Mouse (Mus musculus) heart, adult 2 months (tissue): ENCODE measurements at regions not wholly inside any gene's neighbourhood (a gene's known extent, or its start where the extent isn't known, plus 50 kb on each side); places are given as distances from the start of the nearest gene placed in this dataset.

Source experiments
- DNase-seq, 2 experiments: peaks; one replicate each; pipeline ENCODE4 v3.0.0; 2021
- H3K27ac ChIP-seq: fragments of 200-600 bp; 2 replicates; pipeline ENCODE4 v1.8.1; 2022
- H3K27me3 ChIP-seq: fragments of 200-500 bp; 2 replicates; pipeline ENCODE4 v1.6.1; 2012; ENCODE audit warnings: mild to moderate bottlenecking, low read length, inconsistent platforms, mixed read lengths; ENCODE audit not compliant: control insufficient read depth, insufficient read depth
- H3K36me3 ChIP-seq: fragments of 200-500 bp; 2 replicates; pipeline ENCODE4 v1.6.1; 2012; ENCODE audit warnings: low read length, inconsistent platforms; ENCODE audit not compliant: control insufficient read depth, insufficient read depth
- H3K4me1 ChIP-seq: fragments of 200-500 bp; 2 replicates; pipeline ENCODE4 v1.6.1; 2011; ENCODE audit warnings: low read length; ENCODE audit not compliant: control insufficient read depth, insufficient read depth
- H3K4me3 ChIP-seq: fragments of 200-600 bp; 2 replicates; pipeline ENCODE4 v1.8.1; 2022
- H3K79me2 ChIP-seq: fragments of 200-500 bp; replicated peaks from 2 replicates; pipeline ENCODE4 v1.6.1; 2012; ENCODE audit warnings: mild to moderate bottlenecking, inconsistent platforms, low read length, moderate library complexity, mixed read lengths; ENCODE audit not compliant: control insufficient read depth, insufficient read depth
- H3K9ac ChIP-seq: fragments of 200-500 bp; 2 replicates; pipeline ENCODE4 v1.6.1; 2012; ENCODE audit warnings: low read depth, mild to moderate bottlenecking, control low read depth, inconsistent platforms, low read length, mixed read lengths
- CTCF ChIP-seq: fragments of 200-600 bp; IDR thresholded peaks from 2 replicates; pipeline ENCODE4 v1.8.1; 2022; ENCODE audit warnings: antibody characterized with exemption, mild to moderate bottlenecking, moderate library complexity
- EP300 ChIP-seq: fragments of 200-500 bp; IDR thresholded peaks from 2 replicates; pipeline ENCODE4 v1.6.1; 2011; ENCODE audit warnings: low read depth, low read length, control low read depth; ENCODE audit not compliant: insufficient read depth
- POLR2A ChIP-seq: fragments of 200-500 bp; IDR thresholded peaks from 2 replicates; pipeline ENCODE4 v1.6.1; 2011; ENCODE audit warnings: mild to moderate bottlenecking, low read depth, low read length, control low read depth; ENCODE audit not compliant: insufficient read depth
- WGBS: fragments of 180-500 bp; shearing (Covaris S2); methylation state at CpG from one replicate; pipeline ENCODE4 v1.1.7; 2018; 5-methylcytosine and 5-hydroxymethylcytosine counted together
- intact Hi-C: fragments of 180-260 bp; cut with DNase I; formaldehyde crosslinking; loops from one replicate; pipeline ENCODE4 v1.15.1; 2025

- 82% methylated on average over 2 of the region's 2 CpGs for WGBS
- DNase-seq, result no peak
- intact Hi-C loops, result no loop called here
- H3K79me2 ChIP-seq, result no peaks in the 10 kb centered on the region
- H3K27me3 ChIP-seq, result no peaks in the 10 kb centered on the region
- TF ChIP-seq CTCF (no peak), EP300 (no peak), POLR2A (no peak)
- H3K9ac ChIP-seq, result no peak overlapping the region
- no peaks in the 10 kb centered on the region for H3K4me1 ChIP-seq
- H3K4me3 ChIP-seq, result no peak overlapping the region
- H3K27ac ChIP-seq, result no peak overlapping the region
- H3K36me3 ChIP-seq, result no peaks in the 10 kb centered on the region
Measured at GRCm38 (mm10) chr8:128042877-128043276, 315.5 kb upstream of the Nrp1 start.

- intact Hi-C loops, result no loop called here
- H3K9ac ChIP-seq, result no peak overlapping the region
- H3K4me3 ChIP-seq, result no peak overlapping the region
- H3K27me3 ChIP-seq, result no peaks in the 10 kb centered on the region
- no peaks in the 10 kb centered on the region for H3K36me3 ChIP-seq
- H3K79me2 ChIP-seq, result no peaks in the 10 kb centered on the region
- no peak for DNase-seq
- WGBS, result 82% methylated on average over 4 of the region's 4 CpGs
- no peak overlapping the region for H3K27ac ChIP-seq
- TF ChIP-seq POLR2A, result no peak
- H3K4me1 ChIP-seq, result no peaks in the 10 kb centered on the region
Measured at GRCm38 (mm10) chr8:128043392-128043791, 315.0 kb upstream of the Nrp1 start.

- Histone ChIP-seq H3K79me2 (no peaks in the 10 kb centered on the region), H3K27ac (no peak overlapping the region), H3K4me1 (no peaks in the 10 kb centered on the region), H3K9ac (no peak overlapping the region), H3K36me3 (no peaks in the 10 kb centered on the region), H3K4me3 (no peak overlapping the region), H3K27me3 (no peaks in the 10 kb centered on the region)
- no peak for DNase-seq
- 68% methylated on average over 8 of the region's 8 CpGs for WGBS
- intact Hi-C loops, result no loop called here
- TF ChIP-seq POLR2A (no peak), EP300 (no peak), CTCF (no peak)
Measured at GRCm38 (mm10) chr8:128056251-128056650, 302.2 kb upstream of the Nrp1 start.

DNA sequence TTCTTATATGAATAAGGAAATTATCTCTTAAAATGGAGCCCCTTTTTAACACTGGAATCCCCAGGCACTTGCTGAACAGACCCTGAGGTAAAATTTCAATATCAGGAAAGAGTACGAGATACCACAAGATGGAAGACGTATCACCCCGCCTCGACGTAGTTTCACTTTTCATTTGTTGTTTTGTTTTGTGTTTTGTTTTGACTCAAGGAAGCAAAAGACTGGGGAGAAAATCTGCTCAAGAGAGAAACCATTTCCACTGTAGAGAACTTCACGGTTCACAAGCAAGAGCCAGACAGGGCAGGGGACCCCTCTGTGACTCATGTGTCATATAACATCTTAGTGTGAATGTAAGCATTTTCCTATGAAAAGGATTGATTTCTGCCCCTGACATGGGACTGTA lies 300.6 kb upstream of the Nrp1 start:
- TF ChIP-seq POLR2A, result no peak
- no peak for TF ChIP-seq EP300
- TF ChIP-seq CTCF, result no peak
- H3K27ac ChIP-seq, result no peak overlapping the region; the same call in 1 of the 2 replicates
- DNase-seq, result no peak
- no peaks in the 10 kb centered on the region for H3K36me3 ChIP-seq
- 89% methylated on average over 6 of the region's 6 CpGs for WGBS
- H3K4me1 ChIP-seq, result no peaks in the 10 kb centered on the region
- H3K9ac ChIP-seq, result no peak overlapping the region
- no peaks in the 10 kb centered on the region for H3K79me2 ChIP-seq
- H3K27me3 ChIP-seq, result no peaks in the 10 kb centered on the region
- intact Hi-C loops, result no loop called here
- no peak overlapping the region for H3K4me3 ChIP-seq

- intact Hi-C loops, result no loop called here
- WGBS, result 91% methylated on average over 3 of the region's 3 CpGs
- no peak overlapping the region for H3K4me3 ChIP-seq
- H3K27me3 ChIP-seq, result no peaks in the 10 kb centered on the region
- H3K27ac ChIP-seq, result no peak overlapping the region
- no peaks in the 10 kb centered on the region for H3K36me3 ChIP-seq
- H3K79me2 ChIP-seq, result no peaks in the 10 kb centered on the region
- TF ChIP-seq CTCF, result no peak
- no peak for TF ChIP-seq POLR2A
- no peak for TF ChIP-seq EP300
- H3K9ac ChIP-seq, result no peak overlapping the region
- DNase-seq, result peak in 1 of 2 experiments; percentile 14
- no peaks in the 10 kb centered on the region for H3K4me1 ChIP-seq
Measured at GRCm38 (mm10) chr8:128059817-128060216, 298.6 kb upstream of the Nrp1 start.

- no peaks in the 10 kb centered on the region for H3K27me3 ChIP-seq
- 91% methylated on average over 1 of the region's 1 CpGs for WGBS
- DNase-seq, result no peak
- no peak overlapping the region for H3K9ac ChIP-seq
- H3K4me3 ChIP-seq, result no peak overlapping the region
- intact Hi-C loops, result no loop called here
- TF ChIP-seq POLR2A, result no peak
- no peak for TF ChIP-seq CTCF
- TF ChIP-seq EP300, result no peak
- H3K4me1 ChIP-seq, result no peaks in the 10 kb centered on the region; the same call in 1 of the 2 replicates
- no peaks in the 10 kb centered on the region for H3K79me2 ChIP-seq
- no peak overlapping the region for H3K27ac ChIP-seq
- no peaks in the 10 kb centered on the region for H3K36me3 ChIP-seq
Measured at GRCm38 (mm10) chr8:128064211-128064610, 294.2 kb upstream of the Nrp1 start.
